Mouse (Mus musculus) midbrain, embryonic 14.5 days (tissue): ENCODE measurements around the gene Pparg. TPM values are rescaled to one million over a fixed set of nuclear protein-coding genes. Genes with fewer than 3 reads are reported as not detected.
A peak's percentile ranks its signal among the peaks of the same experiment; 100 is the strongest.

Source experiments
- ATAC-seq: fragments of 200-750 bp; cut with Nextera tagmentation; 2 replicates; pipeline ENCODE4 v1.8.0; 2017; ENCODE audit warnings: moderate number of reproducible peaks, moderate library complexity; ENCODE audit not compliant: low FRiP score, low TSS enrichment
- DNase-seq: peaks from one replicate; pipeline ENCODE4 v3.0.0-alpha.2; 2015
- H3K27ac ChIP-seq: fragments of 300-500 bp; sonication (generic); replicated peaks from 2 replicates; pipeline ENCODE4 v1.5.1; 2014; ENCODE audit warnings: mild to moderate bottlenecking, low read depth, low read length, moderate library complexity
- H3K27me3 ChIP-seq: fragments of 300-500 bp; sonication (generic); 2 replicates; pipeline ENCODE4 v1.6.1; 2014; ENCODE audit warnings: low read length, control low read depth, mixed read lengths; ENCODE audit not compliant: control insufficient read depth, insufficient read depth
- H3K36me3 ChIP-seq: fragments of 300-500 bp; sonication (generic); 2 replicates; pipeline ENCODE4 v1.6.1; 2014; ENCODE audit warnings: low read length, control low read depth; ENCODE audit not compliant: control insufficient read depth, insufficient read depth
- H3K4me1 ChIP-seq: fragments of 300-500 bp; sonication (generic); 2 replicates; pipeline ENCODE4 v1.6.1; 2014; ENCODE audit warnings: mild to moderate bottlenecking, antibody characterized with exemption, low read length, control low read depth; ENCODE audit not compliant: control insufficient read depth, insufficient read depth
- H3K4me2 ChIP-seq: fragments of 300-500 bp; sonication (generic); 2 replicates; pipeline ENCODE4 v1.6.1; 2014; ENCODE audit warnings: mild to moderate bottlenecking, low read length, moderate library complexity
- H3K4me3 ChIP-seq: fragments of 300-500 bp; sonication (generic); replicated peaks from 2 replicates; pipeline ENCODE4 v1.5.1; 2014; ENCODE audit warnings: low read depth, low read length
- H3K9ac ChIP-seq: fragments of 300-500 bp; sonication (generic); replicated peaks from 2 replicates; pipeline ENCODE4 v1.6.1; 2014; ENCODE audit warnings: mild to moderate bottlenecking, low read length, moderate library complexity
- H3K9me3 ChIP-seq: fragments of 300-500 bp; sonication (generic); 2 replicates; pipeline ENCODE4 v1.6.1; 2016; ENCODE audit warnings: low read length, control low read depth, mixed read lengths; ENCODE audit not compliant: control insufficient read depth
- WGBS: fragments of 180-500 bp; shearing (Covaris S2); extraction: QIAGEN DNeasy Blood & Tissue Kit; methylation state at CpG from one replicate; pipeline ENCODE4 v1.1.7; 2014; 5-methylcytosine and 5-hydroxymethylcytosine counted together
- polyA plus RNA-seq: library from polyadenylated mRNA; unstranded; fragments of >200 nt; fragmentation: Nextera tagmentation; extraction: Ambion mirVana; gene quantifications from 2 replicates; pipeline ENCODE4 v1.2.1, GENCODE M21; 2014

The Pparg gene
- polyA plus RNA-seq, 1 experiment from 2014 or later: 0.36 TPM

DNA sequence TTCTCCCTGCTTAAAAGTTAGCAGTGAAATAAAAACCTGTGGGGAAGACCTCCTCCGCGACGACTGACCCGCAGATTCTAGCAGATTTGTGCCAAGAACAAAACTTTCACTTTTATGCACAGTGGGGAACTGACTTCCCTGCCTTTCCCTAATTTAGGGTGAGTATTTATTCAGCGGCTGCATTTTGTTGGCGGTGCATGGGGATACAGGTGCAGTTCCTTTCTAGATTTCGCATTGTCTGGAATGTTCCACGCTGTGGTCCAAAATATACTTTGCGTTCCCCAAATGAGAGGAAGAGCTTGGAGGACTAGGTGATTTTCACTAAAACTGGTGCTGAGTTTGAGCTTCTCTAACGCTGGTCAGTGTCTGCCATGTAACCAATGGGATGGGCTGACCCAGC lies 16.6 kb upstream of the Pparg start:
- no peaks in the 10 kb centered on the region for H3K4me1 ChIP-seq
- H3K9ac ChIP-seq: no peak overlapping the region
- no peaks in the 10 kb centered on the region for H3K36me3 ChIP-seq
- H3K27ac ChIP-seq: no peak overlapping the region
- ATAC-seq (no peak), DNase-seq (no peak)
- H3K9me3 ChIP-seq: no peaks in the 10 kb centered on the region
- WGBS: 30% methylated on average over 10 of the region's 10 CpGs
- no peak overlapping the region for H3K4me3 ChIP-seq
- no peaks in the 10 kb centered on the region for H3K27me3 ChIP-seq
- no peak overlapping the region for H3K4me2 ChIP-seq

GRCm38 (mm10) chr6:115344513-115344912 lies 16.2 kb upstream of the Pparg start:
- H3K27ac ChIP-seq: no peak overlapping the region
- H3K4me1 ChIP-seq: no peaks in the 10 kb centered on the region
- H3K27me3 ChIP-seq: no peaks in the 10 kb centered on the region
- DNase-seq (no peak), ATAC-seq (no peak)
- H3K9ac ChIP-seq: no peak overlapping the region
- H3K4me2 ChIP-seq: no peak overlapping the region
- no peaks in the 10 kb centered on the region for H3K9me3 ChIP-seq
- 21% methylated on average over 11 of the region's 11 CpGs for WGBS
- H3K4me3 ChIP-seq: no peak overlapping the region
- H3K36me3 ChIP-seq: no peaks in the 10 kb centered on the region

- Histone ChIP-seq H3K9me3 (no peaks in the 10 kb centered on the region), H3K27ac (no peak overlapping the region)
Observed at GRCm38 (mm10) chr6:115345013-115345412, 15.7 kb upstream of the Pparg start.

DNA sequence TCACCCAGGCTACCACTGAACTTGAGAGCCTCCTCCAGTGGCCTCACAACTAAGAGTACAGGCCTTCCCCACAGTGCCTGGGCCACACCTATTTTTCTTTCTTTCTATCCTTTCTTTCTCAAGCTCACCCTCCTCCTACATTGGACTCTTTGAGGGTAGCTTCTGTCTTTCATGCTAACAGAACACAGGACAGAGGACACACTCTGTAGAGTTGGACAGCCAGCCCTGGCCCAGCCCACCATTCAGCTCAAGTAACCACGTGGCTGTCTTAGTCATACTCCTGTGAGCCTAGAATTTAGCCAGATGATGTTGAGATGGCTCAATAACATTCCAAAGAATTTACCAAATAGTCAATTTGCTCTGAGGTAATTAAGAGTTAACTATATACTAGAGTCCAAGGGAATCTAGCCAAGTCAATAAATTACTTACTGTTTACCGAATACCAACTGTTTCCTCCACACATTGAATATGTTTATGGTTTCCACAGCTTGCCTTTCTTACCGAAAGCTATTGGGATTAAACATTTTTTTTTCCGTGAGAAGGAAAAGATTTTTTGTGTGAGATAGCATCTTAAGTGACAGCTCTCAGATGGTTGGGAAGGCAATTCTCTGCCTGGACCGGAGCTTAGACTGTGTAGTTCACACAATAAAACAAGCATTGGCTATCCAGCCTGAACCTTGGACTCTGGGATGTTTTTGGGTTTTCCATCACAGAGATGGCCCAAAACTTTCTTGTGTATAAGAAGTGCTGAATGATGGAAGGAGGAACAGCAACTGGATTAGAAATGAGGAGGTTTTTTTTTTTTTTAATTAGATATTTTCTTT lies 10.9 kb upstream of the Pparg start:
- WGBS: 81% methylated on average over 5 of the region's 5 CpGs
- no peak overlapping the region for H3K4me3 ChIP-seq

More at GRCm38 (mm10) chr6:115345013-115345412, 15.7 kb upstream of the Pparg start:
- no peak overlapping the region for H3K4me2 ChIP-seq
- WGBS: 82% methylated on average over 8 of the region's 8 CpGs
- H3K9ac ChIP-seq: no peak overlapping the region
- ATAC-seq: no peak
- DNase-seq: no peak
- no peaks in the 10 kb centered on the region for H3K4me1 ChIP-seq
- no peaks in the 10 kb centered on the region for H3K27me3 ChIP-seq
- H3K4me3 ChIP-seq: no peak overlapping the region
- no peaks in the 10 kb centered on the region for H3K36me3 ChIP-seq

DNA sequence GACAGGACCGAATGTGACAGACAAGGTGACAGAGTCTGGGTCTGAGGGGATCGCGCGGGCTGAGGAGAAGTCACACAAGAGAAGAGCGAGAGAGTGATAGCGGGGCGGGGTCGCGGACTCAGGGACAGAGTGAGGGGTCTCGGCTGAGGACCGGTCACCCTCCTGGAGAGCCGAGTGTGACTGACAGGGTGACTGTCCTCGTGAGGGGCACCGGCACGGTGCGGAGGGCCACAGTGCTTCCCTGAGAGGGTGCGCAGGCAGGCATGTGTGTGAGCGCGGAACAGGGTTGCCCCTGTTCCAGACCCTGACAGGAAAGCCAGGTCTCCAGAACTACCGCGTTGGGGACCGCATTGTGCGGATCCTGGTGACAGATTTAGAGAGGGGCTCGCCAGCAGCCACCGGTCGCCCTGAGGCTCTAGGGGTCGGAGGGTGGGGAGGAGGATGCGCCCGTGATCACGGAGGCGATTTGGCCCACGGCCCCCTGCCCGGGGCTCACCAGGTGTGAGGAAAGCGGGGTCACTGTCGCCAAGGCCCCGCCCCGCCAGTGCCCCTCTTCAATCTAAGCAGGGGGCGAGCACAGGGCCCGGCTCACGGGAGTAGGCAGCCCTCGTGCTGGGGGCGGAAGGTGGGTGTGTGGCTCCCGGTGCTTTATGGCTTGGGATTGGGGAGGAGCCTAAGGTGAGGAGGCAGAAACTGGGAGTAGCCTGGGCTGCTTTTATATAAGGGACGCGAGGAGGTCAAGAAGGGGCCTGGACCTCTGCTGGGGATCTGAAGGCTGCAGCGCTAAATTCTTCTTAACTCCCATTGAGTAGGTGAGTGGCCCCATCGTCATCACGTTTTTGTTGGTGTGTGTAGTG lies 1.1 kb downstream of the Pparg start:
- DNase-seq (peak; percentile 49), ATAC-seq (peak; percentile 53)
- Histone ChIP-seq H3K9me3 (no peaks in the 10 kb centered on the region), H3K36me3 (no peaks in the 10 kb centered on the region), H3K9ac (peak overlapping the region; percentile 55), H3K27ac (no peak overlapping the region), H3K4me3 (peak overlapping the region; percentile 56), H3K27me3 (peaks cover 29% of the 10 kb centered on the region), H3K4me2 (peak overlapping the region; percentile 99), H3K4me1 (no peaks in the 10 kb centered on the region; the same call in 1 of the 2 replicates)
- under 1% methylated on average over 48 of the region's 48 CpGs for WGBS

More for the DNA sequence above, 10.9 kb upstream of the Pparg start:
- no peak for ATAC-seq
- no peaks in the 10 kb centered on the region for H3K36me3 ChIP-seq
- no peaks in the 10 kb centered on the region for H3K9me3 ChIP-seq
- H3K4me1 ChIP-seq: no peaks in the 10 kb centered on the region
- no peak overlapping the region for H3K27ac ChIP-seq
- no peak overlapping the region for H3K4me2 ChIP-seq
- H3K9ac ChIP-seq: no peak overlapping the region
- no peak for DNase-seq
- H3K27me3 ChIP-seq: no peaks in the 10 kb centered on the region

DNA sequence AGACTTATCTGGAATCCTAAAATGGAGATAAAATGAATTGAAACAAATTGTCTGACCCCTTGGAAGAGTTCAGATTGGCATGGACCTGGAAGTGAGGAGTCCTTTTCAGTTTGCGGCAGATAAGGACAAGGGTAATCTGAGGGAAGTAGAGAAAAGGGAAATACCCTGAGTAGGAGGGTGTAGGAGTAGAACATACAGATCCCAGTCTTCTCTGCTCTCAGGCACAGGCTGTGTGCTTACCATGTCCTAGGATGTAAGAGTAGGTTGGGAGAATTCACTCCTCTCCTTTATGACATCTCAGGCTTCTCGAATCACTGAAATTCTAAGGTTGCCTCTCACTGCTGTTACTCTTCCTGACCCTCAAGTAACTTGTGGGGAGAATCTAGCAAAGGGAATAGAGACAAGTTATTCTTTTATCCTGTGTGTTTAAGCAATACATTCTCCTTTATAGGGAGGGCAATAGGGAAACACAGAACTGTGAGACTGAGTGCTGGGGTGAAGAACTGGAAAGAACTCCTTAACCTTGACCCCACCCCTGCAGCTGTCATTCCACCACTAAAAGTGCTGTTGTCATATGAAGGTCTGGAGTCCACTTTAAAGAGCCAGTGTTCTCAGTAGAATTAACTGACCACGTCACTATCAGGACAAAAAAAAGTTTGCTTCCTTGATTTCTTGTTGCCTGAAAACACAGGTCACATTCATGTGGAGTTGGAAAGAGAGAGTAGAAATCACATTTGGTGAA lies 6.3 kb downstream of the Pparg start:
- H3K27ac ChIP-seq: no peak overlapping the region
- no peak overlapping the region for H3K9ac ChIP-seq
- H3K4me1 ChIP-seq: no peaks in the 10 kb centered on the region; the same call in 1 of the 2 replicates
- H3K4me2 ChIP-seq: no peak overlapping the region
- H3K27me3 ChIP-seq: peaks cover 12% of the 10 kb centered on the region
- ATAC-seq (no peak), DNase-seq (no peak)
- H3K9me3 ChIP-seq: no peaks in the 10 kb centered on the region
- H3K4me3 ChIP-seq: no peak overlapping the region
- WGBS: 93% methylated on average over 3 of the region's 3 CpGs
- H3K36me3 ChIP-seq: no peaks in the 10 kb centered on the region

DNA sequence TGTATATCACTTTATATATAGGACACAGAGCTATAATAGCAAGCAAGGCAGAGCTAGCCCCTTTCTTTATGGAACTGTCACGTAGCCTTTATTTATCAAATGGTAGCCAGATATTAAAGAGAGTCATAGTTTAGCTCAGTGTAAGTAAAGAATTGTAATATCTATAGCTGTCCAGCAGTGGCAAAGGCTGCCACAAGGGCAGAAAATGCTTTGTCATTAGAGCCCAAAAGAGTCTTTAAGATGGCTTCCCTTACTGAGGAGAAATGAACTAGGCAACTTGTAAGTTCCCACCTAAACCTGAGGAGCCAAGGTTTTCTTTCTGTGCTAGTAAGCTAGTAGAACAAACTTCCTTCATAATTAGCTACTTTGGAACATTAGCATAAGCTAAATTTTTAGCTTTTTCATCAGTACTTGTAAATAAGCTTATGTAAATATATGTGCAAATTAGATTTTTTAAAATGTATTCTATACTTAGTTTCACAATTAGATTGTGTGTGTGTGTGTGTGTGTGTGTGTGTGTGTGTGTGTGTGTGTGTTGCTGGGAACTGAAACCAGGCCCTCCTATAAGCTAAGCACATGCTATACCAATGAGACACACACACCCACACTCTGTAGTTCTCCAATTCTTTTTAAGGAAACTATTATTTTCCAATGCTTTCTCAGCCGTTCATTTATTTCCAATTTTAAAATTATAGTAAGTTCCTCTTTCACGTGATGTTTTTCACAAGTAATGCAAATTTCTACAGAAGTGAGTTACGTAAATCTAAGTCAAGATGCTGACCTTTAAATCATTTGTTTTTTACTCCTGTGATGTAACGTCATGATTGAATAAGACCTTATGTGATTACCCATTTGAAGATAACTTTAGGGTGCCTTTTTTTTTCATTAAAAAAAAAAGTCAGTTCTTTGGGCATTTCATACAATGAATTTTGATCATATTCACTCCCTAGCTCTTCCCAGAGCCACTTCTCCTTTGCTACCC lies 14.4 kb downstream of the Pparg start:
- H3K27me3 ChIP-seq: no peaks in the 10 kb centered on the region
- H3K9ac ChIP-seq: no peak overlapping the region
- H3K36me3 ChIP-seq: no peaks in the 10 kb centered on the region
- H3K4me3 ChIP-seq: no peak overlapping the region
- no peak for DNase-seq
- H3K9me3 ChIP-seq: no peaks in the 10 kb centered on the region
- no peaks in the 10 kb centered on the region for H3K4me1 ChIP-seq
- no peak for ATAC-seq
- no peak overlapping the region for H3K4me2 ChIP-seq
- WGBS: 85% methylated on average over 5 of the region's 5 CpGs
- H3K27ac ChIP-seq: no peak overlapping the region
